ENCODE assay signal across 9 mouse cellular contexts in genomic region chr10:81016645-81017044, GRCm38 (mm10). TPM values are rescaled to one million over a fixed set of nuclear protein-coding genes. Genes with fewer than 3 reads are reported as not detected.
DNase-seq lines count a peak whose midpoint lies in the region; ATAC-seq and TF ChIP-seq lines count a peak whose summit lies in the region.
"Had no signal": no experiment of that assay in that cellular context is flagged by ENCODE, and none has a peak within 500 bp of the region (broad histone marks: within the 10 kb centered on the region; RNA-seq: fewer than 3 reads in every experiment).

No protein-coding gene starts in this region.

- H3K9ac ChIP-seq in liver, postnatal 0 days (replicated peaks), result no peak overlapping the region
- H3K9ac ChIP-seq in hindbrain, embryonic 16.5 days (ENCODE audit: low read depth, low read length), result no peak overlapping the region

- no peak for TF ChIP-seq POLR2A in embryonic fibroblast, embryonic 13.5 days (IDR thresholded peaks at IDR 0.05; ENCODE audit: low read depth, low read length)

- 0 out of 2 replicates have a peak, but pooled peaks cover 4% of the 10 kb centered on the region for H3K36me3 ChIP-seq in E14TG2a.4 (ENCODE audit: insufficient read depth, low read length)
- H3K36me3 ChIP-seq in liver, postnatal 0 days (replicated peaks; ENCODE audit: insufficient read depth, low read length), result no peaks in the 10 kb centered on the region
- peaks cover 4% of the 10 kb centered on the region; the same call in 1 of the 2 replicates for H3K36me3 ChIP-seq in hindbrain, embryonic 16.5 days (ENCODE audit: control insufficient read depth, insufficient read depth, low read length)

- no peak overlapping the region for H3K4me2 ChIP-seq in liver, postnatal 0 days (ENCODE audit: low read depth, low read length)
- H3K4me2 ChIP-seq in hindbrain, embryonic 16.5 days (ENCODE audit: low read length), result no peak overlapping the region

- no peak for TF ChIP-seq EP300 in liver, postnatal 0 days (IDR thresholded peaks at IDR 0.05; ENCODE audit: low read depth)

- H3K9me3 ChIP-seq in E14TG2a.4 (ENCODE audit: low read length), result no peaks in the 10 kb centered on the region
- no peaks in the 10 kb centered on the region for H3K9me3 ChIP-seq in liver, postnatal 0 days (ENCODE audit: low read length)
- H3K9me3 ChIP-seq in hindbrain, embryonic 16.5 days (ENCODE audit: control insufficient read depth, low read length), result no peaks in the 10 kb centered on the region

- DNase-seq in layer of hippocampus, adult 2 months (ENCODE audit: low spot score in 2 of 2), result peak in 1 of 2 experiments; percentile 71
- no peak for DNase-seq in layer of hippocampus, postnatal 36 days
- peak; percentile 79 for DNase-seq in adrenal gland, postnatal 14 days
- peak; percentile 76 for DNase-seq in liver, postnatal 0 days
- peak; percentile 58 to 61 for DNase-seq in spleen, postnatal 36 days (ENCODE audit: low spot score in 2 of 2)

- peaks cover 57% of the 10 kb centered on the region for H3K4me1 ChIP-seq in E14TG2a.4 (replicated peaks; ENCODE audit: low read depth, low read length)
- H3K4me1 ChIP-seq in embryonic fibroblast, embryonic 13.5 days (ENCODE audit: control insufficient read depth, insufficient read depth, low read length), result no peaks in the 10 kb centered on the region
- 0 out of 2 replicates have a peak, but pooled peaks cover 6% of the 10 kb centered on the region for H3K4me1 ChIP-seq in liver, postnatal 0 days (ENCODE audit: insufficient read depth)
- peaks cover 7% of the 10 kb centered on the region; the same call in 1 of the 2 replicates for H3K4me1 ChIP-seq in hindbrain, embryonic 16.5 days (ENCODE audit: control insufficient read depth, insufficient read depth, low read depth, low read length)

- H3K4me3 ChIP-seq in layer of hippocampus, adult 2 months, result no peak overlapping the region
- H3K4me3 ChIP-seq in E14TG2a.4 (replicated peaks; ENCODE audit: low read length), result no peak overlapping the region
- H3K4me3 ChIP-seq in embryonic fibroblast, embryonic 13.5 days (ENCODE audit: insufficient read depth, low read length), result no peak overlapping the region
- H3K4me3 ChIP-seq in liver, postnatal 0 days (ENCODE audit: low read depth, low read length), result no peak overlapping the region
- H3K4me3 ChIP-seq in hindbrain, embryonic 16.5 days (ENCODE audit: low read length), result no peak overlapping the region

- 3% methylated on average over 7 of the region's 7 CpGs for WGBS in liver, postnatal 0 days (ENCODE audit: insufficient replicate concordance)
- WGBS in hindbrain, embryonic 16.5 days, result 8% methylated on average over 7 of the region's 7 CpGs

- ATAC-seq in liver, postnatal 0 days, result no peak
- no peak for ATAC-seq in hindbrain, embryonic 16.5 days

- TF ChIP-seq CTCF in layer of hippocampus, adult 2 months (conservative IDR thresholded peaks at IDR 0.05), result peak; percentile 95
- TF ChIP-seq CTCF in E14TG2a.4 (conservative IDR thresholded peaks at IDR 0.05; ENCODE audit: low read length), result peak; percentile 98
- TF ChIP-seq CTCF in embryonic fibroblast, embryonic 13.5 days (IDR thresholded peaks at IDR 0.05; ENCODE audit: borderline replicate concordance, insufficient read depth, low read length), result peak; percentile 69
- peak; percentile 87 for TF ChIP-seq CTCF in liver, postnatal 0 days (IDR thresholded peaks at IDR 0.05; ENCODE audit: low read depth)

- no peak overlapping the region for H3K27ac ChIP-seq in layer of hippocampus, adult 2 months
- H3K27ac ChIP-seq in embryonic fibroblast, embryonic 13.5 days (ENCODE audit: insufficient read depth, low read length), result no peak overlapping the region
- no peak overlapping the region for H3K27ac ChIP-seq in liver, postnatal 0 days (ENCODE audit: low read depth)
- H3K27ac ChIP-seq in hindbrain, embryonic 16.5 days (ENCODE audit: low read depth, low read length), result no peak overlapping the region
- H3K27ac ChIP-seq: macrophage had no signal

- 0 out of 2 replicates have a peak, but pooled peaks cover 3% of the 10 kb centered on the region for H3K27me3 ChIP-seq in E14TG2a.4 (ENCODE audit: insufficient read depth, low read length)
- H3K27me3 ChIP-seq in liver, postnatal 0 days (ENCODE audit: insufficient read depth, low read length), result no peaks in the 10 kb centered on the region
- no peaks in the 10 kb centered on the region for H3K27me3 ChIP-seq in hindbrain, embryonic 16.5 days (replicated peaks; ENCODE audit: control insufficient read depth, insufficient read depth, low read length)

RNA-seq across cellular contexts. Expression of gene Gng7, which starts 1.9 kb away (rescaled TPM):
- 100 to 1,000 TPM; 161 to 176 TPM for total RNA-seq in layer of hippocampus, adult 2 months (2021)
- 100 to 1,000 TPM; 161 to 175 TPM for total RNA-seq in layer of hippocampus, postnatal 36 days (2021)
- total RNA-seq in adrenal gland, postnatal 14 days (2021), result 5.9 and 6.2 TPM in 2 replicates
- polyA plus RNA-seq in embryonic fibroblast, embryonic 13.5 days (2011; ENCODE audit: insufficient read length, low read depth, missing spikeins), result 5.3 and 5.4 TPM in 2 replicates
- 1.3 TPM in 2 replicates for polyA plus RNA-seq in liver, postnatal 0 days (2015; fragmentation: Nextera tagmentation; extraction: Ambion mirVana)
- polyA plus RNA-seq in hindbrain, embryonic 16.5 days (2015; fragmentation: Nextera tagmentation; extraction: Ambion mirVana), result 25.4 and 27.0 TPM in 2 replicates

RNA-seq across cellular contexts. Expression of gene Diras1, which starts 8.8 kb away (rescaled TPM):
- total RNA-seq in layer of hippocampus, adult 2 months (2021), result 100 to 1,000 TPM in 1 of 2 experiments, 10 to 100 TPM in 1; 95.2 to 100 TPM
- total RNA-seq in layer of hippocampus, postnatal 36 days (2021), result 10 to 100 TPM; 96.5 to 98.1 TPM
- 2.1 and 2.3 TPM in 2 replicates for total RNA-seq in adrenal gland, postnatal 14 days (2021)
- polyA plus RNA-seq in embryonic fibroblast, embryonic 13.5 days (2011; ENCODE audit: insufficient read length, low read depth, missing spikeins), result not detected in 2 replicates
- not detected in 2 replicates for polyA plus RNA-seq in liver, postnatal 0 days (2015; fragmentation: Nextera tagmentation; extraction: Ambion mirVana)
- polyA plus RNA-seq in hindbrain, embryonic 16.5 days (2015; fragmentation: Nextera tagmentation; extraction: Ambion mirVana), result 74.4 and 81.7 TPM in 2 replicates
- polyA plus RNA-seq: macrophage had no signal

RNA-seq across cellular contexts. Expression of gene Slc39a3, which starts 20.6 kb away (rescaled TPM):
- total RNA-seq in layer of hippocampus, adult 2 months (2021), result 10 to 100 TPM; 60.8 to 66.1 TPM
- 10 to 100 TPM; 69.6 to 71.4 TPM for total RNA-seq in layer of hippocampus, postnatal 36 days (2021)
- total RNA-seq in adrenal gland, postnatal 14 days (2021), result 30.3 and 30.5 TPM in 2 replicates
- 11.9 and 13.1 TPM in 2 replicates for polyA plus RNA-seq in embryonic fibroblast, embryonic 13.5 days (2011; ENCODE audit: insufficient read length, low read depth, missing spikeins)
- 4.6 and 4.7 TPM in 2 replicates for polyA plus RNA-seq in liver, postnatal 0 days (2015; fragmentation: Nextera tagmentation; extraction: Ambion mirVana)
- polyA plus RNA-seq in hindbrain, embryonic 16.5 days (2015; fragmentation: Nextera tagmentation; extraction: Ambion mirVana), result 48.3 and 54.3 TPM in 2 replicates

RNA-seq across cellular contexts. Expression of gene Sgta, which starts 43.3 kb away (rescaled TPM):
- total RNA-seq in layer of hippocampus, adult 2 months (2021), result 100 to 1,000 TPM; 176 TPM
- 100 to 1,000 TPM; 174 to 175 TPM for total RNA-seq in layer of hippocampus, postnatal 36 days (2021)
- 212 and 215 TPM in 2 replicates for total RNA-seq in adrenal gland, postnatal 14 days (2021)
- 85.2 and 90.7 TPM in 2 replicates for polyA plus RNA-seq in embryonic fibroblast, embryonic 13.5 days (2011; ENCODE audit: insufficient read length, low read depth, missing spikeins)
- polyA plus RNA-seq in liver, postnatal 0 days (2015; fragmentation: Nextera tagmentation; extraction: Ambion mirVana), result 50.2 and 50.6 TPM in 2 replicates
- polyA plus RNA-seq in hindbrain, embryonic 16.5 days (2015; fragmentation: Nextera tagmentation; extraction: Ambion mirVana), result 334 and 346 TPM in 2 replicates

RNA-seq across cellular contexts. Expression of gene Thop1, which starts 53.2 kb away (rescaled TPM):
- total RNA-seq in layer of hippocampus, adult 2 months (2021), result 10 to 100 TPM; 52.0 to 52.6 TPM
- total RNA-seq in layer of hippocampus, postnatal 36 days (2021), result 10 to 100 TPM; 48.9 to 55.3 TPM
- 56.0 and 60.6 TPM in 2 replicates for total RNA-seq in adrenal gland, postnatal 14 days (2021)
- polyA plus RNA-seq in embryonic fibroblast, embryonic 13.5 days (2011; ENCODE audit: insufficient read length, low read depth, missing spikeins), result 30.4 and 33.8 TPM in 2 replicates
- 7.4 and 8.1 TPM in 2 replicates for polyA plus RNA-seq in liver, postnatal 0 days (2015; fragmentation: Nextera tagmentation; extraction: Ambion mirVana)
- 49.8 and 53.5 TPM in 2 replicates for polyA plus RNA-seq in hindbrain, embryonic 16.5 days (2015; fragmentation: Nextera tagmentation; extraction: Ambion mirVana)

Comparison
In these comparisons a context has a peak if more than half of its experiments do, and no peak if none do; other contexts are left out.
1. DNase-seq: peak in adrenal gland, postnatal 14 days (single experiment), liver, postnatal 0 days (single experiment) and spleen, postnatal 36 days (2 of 2); none in layer of hippocampus, postnatal 36 days (0 of 2).
2. RNA of gene Gng7, which starts 1.9 kb away (total RNA-seq): 161 to 176 TPM in layer of hippocampus, adult 2 months and 161 to 175 TPM in layer of hippocampus, postnatal 36 days; 5.9 to 6.2 TPM in adrenal gland, postnatal 14 days; every median in the first group is over 10 times any median in the second.
3. RNA of gene Diras1, which starts 8.8 kb away (total RNA-seq): 95.2 to 100 TPM in layer of hippocampus, adult 2 months and 96.5 to 98.1 TPM in layer of hippocampus, postnatal 36 days; 2.1 to 2.3 TPM in adrenal gland, postnatal 14 days; every median in the first group is over 10 times any median in the second.
4. Peak in every context shown above with its lines, with median percentiles within 50 percentile points of each other: CTCF ChIP-seq.